Mouse (Mus musculus) neural tube, embryonic 10.5 days (tissue): ENCODE measurements around the gene Birc7.

Source experiments
- DNase-seq: peaks from one replicate; pipeline ENCODE4 v3.0.0-alpha.2; 2017; ENCODE audit warnings: low spot score; ENCODE audit errors: extremely low spot score

Gene Birc7

DNA sequence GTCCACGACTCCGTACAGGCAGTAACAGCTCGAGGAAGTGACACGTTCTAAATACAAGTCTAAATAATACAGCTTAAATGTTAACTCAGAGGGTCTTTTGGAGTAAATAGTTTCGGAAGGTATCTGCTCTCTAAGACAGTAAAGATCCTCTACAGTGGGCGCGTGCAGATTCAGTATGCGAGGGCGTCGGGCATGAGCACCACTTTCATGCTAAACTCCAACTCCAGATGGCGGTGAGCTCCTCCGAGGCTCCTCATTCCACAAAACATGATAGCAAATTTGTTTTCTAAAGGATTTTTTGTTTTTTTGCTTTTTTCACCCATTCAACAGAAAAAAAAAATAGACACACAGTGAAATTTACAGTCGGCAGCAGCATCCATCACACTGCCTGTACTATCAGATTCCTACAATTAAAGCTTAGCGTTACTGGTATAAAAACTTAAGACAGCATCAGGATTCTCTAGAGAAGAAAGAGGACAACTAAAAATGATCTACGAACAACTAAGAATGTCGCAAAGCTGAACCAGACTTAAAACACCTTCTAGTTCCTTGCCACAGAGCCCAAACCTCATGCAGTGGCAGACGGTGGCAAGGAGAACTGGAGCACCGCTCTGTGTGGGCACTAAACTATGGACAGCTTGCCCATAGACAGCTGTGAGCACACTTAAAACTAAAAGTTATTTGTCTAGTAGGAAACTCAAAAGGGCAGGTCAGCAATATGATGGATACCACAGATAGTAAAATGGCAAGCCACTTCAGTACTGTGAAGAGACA, 24.2 kb upstream of the Birc7 start:
- DNase-seq: no peak

DNA sequence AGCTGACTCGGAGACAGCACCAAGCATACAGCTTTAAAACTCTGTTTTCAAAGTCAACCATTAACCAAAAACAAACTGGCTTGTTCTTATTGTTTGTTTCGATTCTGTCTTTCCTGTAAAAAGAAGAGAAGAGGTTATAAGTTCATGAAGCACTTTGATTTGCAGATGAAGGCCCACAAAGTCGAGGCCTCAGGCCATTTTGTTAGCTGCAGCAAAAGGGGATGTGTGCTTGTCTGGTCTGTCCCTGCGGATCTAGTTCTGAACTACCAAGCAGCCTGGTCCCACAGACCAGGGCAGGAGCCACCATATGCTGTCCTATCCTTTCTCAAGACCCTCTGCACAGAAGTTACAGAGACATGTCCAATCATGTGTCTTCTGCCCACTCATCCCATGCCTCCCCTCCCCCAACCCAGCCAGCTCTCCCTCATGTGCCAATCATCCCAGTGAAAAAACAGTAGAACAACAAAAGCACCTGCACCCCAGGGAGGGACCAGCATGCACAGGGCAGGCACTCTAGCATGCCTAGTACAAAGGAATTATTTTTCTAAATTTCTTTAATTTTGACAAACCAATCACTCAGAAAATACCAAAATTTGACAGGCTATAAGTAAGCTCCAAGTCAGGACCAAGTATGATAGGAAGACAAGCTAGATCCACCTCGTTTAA, 23.1 kb upstream of the Birc7 start:
- no peak for DNase-seq

DNA sequence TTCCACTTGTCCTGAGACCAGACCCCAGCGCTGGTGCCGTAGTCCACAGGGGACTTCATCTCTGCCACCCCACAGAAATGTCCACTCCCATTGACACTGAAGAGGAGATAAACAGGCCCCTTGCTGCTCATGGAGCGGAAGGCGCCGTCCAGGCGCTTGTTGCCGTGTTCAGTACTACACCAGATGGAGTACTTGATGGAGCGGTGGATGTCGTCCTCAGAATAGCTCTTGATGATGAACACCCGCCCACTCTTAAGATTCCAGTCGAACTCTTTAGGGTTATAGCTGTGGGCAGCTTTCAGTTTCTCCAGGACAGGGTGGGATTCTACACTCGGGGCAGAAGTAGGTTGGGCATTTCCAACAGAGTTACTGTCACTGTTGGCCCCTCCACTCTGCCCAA, 17.9 kb upstream of the Birc7 start:
- DNase-seq: no peak

DNA sequence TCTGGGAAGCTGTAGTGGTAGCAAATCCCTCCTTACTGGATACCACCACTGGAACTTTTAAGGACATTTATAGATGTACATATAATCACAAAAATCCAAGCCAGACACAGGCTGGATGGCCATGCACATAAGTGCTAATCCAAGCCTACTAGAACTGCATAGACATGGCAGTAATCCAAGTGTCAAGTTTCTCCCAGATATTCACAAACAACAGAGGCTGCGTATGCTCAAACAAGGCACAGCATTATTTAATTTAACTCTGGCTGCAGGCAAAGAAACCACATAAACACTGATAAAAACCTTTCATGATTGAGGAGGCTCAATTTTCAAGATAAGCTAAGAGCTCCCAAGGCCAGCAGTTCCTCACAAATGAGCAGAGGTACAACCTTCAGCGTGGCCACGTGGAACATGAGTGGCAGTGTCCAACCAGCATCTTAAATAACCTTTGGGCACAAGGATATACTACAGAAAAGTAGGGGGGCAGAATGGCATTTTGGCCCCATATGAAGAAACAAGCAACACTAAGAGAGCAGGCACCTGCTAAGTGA, 12.9 kb upstream of the Birc7 start:
- no peak for DNase-seq

DNA sequence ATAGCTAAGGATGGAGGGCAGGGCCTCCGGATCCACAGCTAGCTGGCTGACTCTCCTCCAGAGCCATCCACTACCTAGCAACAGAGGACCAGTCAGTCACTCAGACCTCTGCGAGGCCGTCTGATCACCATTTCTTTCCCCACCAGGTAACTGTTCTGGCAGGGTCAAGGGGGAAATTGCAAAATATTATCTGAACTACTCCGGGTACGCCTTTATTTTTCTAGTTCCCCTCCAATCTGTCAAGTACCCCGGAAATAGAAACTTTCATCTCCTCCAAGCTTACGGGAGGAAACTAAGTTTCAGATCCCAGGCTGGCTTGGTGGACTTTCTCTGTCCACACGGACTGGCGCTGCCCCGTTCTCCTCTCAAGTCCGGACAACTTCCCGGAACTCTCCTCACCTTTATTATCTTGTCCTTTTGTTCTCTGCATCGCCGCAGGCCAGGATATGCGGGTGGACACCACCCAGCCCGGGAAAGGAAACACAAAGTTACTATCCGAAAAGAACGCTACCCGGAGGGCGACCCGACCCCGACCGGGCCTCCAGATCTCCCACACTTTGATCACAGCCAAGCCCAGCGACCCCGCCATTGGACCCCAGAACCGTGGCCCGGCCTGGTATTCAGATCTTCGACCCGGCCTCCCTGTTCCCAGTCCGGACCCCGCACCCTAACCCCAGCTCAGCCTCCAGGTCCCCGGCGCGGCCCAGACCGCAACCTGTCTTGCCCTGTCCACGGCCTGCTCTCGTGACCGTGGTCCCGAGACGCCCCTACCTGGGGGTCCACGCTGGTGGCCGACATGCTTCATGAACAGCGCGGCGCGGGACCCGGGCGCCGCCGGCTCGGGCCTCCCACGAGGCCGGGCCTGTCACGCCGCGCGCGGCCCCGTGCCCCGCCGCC, 8.7 kb upstream of the Birc7 start:
- DNase-seq: peak; percentile 20

DNA sequence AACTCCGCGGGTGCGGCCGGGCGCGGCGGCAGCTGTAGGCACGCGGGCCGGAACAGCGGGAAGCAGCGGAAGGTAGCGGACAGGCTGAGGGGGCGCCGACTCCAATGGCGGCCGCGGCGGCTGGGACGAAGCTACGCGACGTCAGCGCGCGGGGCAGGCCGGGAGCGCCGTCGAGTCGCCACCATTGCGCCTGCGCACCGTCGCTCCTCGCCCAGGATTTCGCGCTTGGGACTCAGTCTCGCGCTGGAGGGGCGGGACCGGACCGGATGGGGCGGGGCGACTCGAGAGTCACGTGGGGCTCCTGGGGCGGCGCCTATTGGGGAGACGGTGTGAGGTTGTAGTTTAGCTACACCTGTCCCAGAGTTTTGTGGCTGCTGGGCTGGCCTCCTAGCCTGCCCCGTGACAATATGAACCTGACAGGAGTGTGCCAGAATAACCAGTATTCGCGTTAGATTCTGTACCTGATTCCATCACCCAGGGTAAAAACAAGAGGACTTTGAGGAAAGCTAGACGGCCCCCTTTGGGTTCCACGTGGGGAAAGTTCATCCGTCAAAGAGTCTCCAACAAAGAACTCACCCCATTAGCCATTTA, 7.9 kb upstream of the Birc7 start, which contains the start of gene Ythdf1:
Gene Ythdf1, minus strand, starts transcription at position 140 of the 591 bp plus-strand sequence.
- peak; percentile 99 for DNase-seq

DNA sequence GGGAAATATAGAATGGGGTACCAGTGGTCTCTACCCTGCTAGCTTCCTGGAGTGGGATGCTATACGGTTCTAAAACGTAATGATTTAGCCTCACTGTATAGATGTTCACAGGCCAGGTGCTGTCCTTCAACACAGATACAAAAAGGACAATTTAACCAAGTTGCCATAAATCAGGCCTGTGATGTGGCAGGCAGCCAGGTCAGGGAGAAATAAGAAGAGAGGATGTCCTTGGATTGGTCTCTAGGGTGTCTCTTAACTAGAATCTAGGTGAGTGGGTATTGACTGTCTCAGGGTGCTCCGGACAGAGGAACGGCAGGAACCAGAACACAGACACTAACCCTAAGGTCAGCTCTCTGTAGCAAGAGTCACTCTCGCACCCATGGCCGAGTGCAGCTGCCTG, 6.1 kb upstream of the Birc7 start:
- no peak for DNase-seq

DNA sequence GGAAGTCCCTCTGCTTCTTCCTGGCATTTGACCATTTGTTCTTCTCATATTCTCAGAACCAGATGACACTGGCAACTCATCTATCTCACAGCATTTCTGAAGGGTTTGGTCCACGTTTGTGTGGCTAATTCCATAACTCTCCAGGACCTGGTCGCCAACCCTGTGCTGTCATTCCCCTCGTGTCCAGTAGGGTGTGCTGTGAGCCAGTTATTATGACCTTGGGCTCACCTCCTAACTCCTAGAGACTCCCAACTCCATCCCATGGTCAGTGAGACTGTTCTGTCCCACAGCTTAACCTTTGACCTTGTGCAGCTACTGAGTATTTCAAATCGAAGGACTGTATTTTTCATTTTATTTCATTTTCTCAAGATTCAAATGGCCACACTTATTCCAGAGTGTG, 3.6 kb upstream of the Birc7 start:
- DNase-seq: peak; percentile 84

DNA sequence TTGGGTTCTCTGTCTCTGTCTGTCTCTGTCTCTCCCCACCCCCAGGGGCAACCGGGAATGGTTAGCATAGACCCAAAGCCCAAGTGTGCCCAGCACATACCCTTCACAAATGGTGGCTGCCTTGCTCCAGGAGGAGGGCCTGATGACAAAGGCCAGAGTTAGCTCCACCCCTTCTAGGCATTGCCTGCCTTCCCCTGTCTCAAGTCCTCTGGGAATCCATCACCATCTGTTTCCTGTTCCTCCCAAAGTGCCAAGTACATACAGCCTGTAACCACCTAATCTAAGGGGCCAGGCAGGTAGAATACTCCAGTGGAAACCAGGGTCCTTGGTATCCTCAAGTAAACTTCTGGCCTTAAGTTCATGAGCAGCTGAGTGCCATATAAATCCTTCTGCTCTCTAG, 3.6 kb downstream of the Birc7 start:
- DNase-seq: no peak

DNA sequence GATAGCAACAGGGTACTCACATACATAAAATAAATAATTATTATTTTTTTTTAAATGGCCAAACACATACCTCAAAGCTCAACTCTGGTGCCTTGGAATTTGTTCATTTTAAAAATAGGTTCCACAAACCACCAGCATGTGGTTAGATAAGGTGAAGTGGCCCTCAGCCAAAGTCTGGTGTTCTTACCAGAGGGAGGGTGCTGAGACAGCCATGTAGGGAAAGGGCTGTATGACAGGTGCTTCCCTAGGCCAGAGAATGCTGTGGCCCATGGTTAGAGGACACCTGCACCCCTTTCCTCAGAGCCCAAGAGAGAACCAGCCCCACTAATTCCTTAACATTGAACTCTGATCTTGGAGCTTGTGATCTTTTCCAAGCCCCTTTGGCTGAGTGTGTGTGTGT, 11.4 kb downstream of the Birc7 start:
- no peak for DNase-seq

DNA sequence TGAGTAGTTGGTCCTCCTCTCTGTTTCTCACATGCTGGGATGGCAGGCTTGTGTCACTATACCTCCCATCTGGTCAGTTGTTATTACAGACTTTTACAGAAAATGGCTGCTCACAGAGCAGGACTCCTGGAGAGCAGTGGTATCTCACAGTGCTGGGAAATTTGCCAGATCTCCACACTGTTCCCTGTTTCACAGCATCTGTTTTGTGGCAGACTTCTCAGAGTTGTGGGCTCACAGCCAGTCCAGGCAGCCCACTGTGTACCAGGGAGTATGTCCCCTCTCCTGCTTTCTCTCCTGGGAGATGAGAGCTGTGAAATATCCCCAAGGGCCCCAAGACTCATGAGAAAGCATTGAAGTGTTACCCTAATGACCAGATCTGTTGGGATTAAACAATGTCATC, 13.0 kb downstream of the Birc7 start:
- DNase-seq: no peak

DNA sequence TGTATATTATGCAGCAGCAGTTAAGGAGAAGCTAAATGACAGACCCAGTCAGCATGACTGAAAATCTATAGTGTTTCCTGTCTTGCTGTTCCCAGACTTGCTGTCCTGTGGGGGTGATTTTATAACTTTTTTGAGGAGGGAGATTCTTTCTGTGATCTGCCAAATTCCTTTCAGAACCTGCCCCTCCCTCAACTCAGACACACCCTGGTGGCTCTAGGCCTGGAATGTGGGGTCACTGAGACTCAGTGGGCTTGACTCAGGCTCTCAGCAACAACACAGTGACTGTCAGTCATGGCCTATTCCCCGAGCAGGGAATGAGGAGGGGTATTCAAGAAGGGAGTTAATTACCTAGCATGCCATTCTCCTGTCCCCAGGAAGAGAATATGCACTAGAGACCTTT, 21.1 kb downstream of the Birc7 start:
- no peak for DNase-seq

DNA sequence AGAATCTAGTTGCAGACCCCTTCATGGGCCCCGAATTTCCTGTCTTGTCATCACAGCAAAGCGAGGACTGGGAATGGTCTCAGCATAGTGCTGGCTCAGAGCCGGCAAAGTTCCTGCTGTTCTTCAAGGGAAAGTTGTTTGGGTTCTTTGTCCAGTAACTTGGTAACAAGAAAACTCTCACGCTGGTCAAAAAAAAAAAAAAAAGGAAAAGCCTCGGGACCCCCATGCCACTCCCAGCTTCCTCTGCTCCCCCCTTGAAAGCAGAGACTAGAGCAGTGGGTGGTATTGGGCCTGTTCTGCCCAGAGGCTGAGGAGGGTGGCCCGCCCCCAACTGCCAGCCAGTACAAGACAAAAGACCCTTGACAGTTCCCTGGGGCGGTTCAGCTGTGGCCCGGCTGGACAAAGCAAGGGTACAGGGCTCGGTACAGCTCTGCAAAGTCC, 23.9 kb downstream of the Birc7 start:
- no peak for DNase-seq

DNA sequence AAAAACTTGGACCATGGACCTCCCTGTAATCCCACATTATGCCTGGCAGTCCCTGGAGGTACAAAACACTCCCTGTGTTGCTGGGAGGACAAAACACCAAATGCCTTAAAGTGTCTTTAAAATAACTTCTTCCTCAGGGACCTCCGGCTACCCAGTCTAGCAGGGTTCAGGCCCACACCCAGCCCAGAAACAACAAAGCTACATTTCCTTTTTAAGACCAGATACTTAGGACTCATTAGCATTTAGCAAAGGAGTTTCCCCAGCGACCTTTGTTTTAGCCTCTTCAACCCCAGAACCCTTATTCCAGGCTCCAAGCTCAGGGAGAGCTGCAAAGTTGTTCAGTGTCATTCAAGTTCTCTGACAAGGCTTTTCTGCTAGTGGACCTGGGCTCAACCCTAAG, 24.8 kb downstream of the Birc7 start:
- DNase-seq: no peak

DNA sequence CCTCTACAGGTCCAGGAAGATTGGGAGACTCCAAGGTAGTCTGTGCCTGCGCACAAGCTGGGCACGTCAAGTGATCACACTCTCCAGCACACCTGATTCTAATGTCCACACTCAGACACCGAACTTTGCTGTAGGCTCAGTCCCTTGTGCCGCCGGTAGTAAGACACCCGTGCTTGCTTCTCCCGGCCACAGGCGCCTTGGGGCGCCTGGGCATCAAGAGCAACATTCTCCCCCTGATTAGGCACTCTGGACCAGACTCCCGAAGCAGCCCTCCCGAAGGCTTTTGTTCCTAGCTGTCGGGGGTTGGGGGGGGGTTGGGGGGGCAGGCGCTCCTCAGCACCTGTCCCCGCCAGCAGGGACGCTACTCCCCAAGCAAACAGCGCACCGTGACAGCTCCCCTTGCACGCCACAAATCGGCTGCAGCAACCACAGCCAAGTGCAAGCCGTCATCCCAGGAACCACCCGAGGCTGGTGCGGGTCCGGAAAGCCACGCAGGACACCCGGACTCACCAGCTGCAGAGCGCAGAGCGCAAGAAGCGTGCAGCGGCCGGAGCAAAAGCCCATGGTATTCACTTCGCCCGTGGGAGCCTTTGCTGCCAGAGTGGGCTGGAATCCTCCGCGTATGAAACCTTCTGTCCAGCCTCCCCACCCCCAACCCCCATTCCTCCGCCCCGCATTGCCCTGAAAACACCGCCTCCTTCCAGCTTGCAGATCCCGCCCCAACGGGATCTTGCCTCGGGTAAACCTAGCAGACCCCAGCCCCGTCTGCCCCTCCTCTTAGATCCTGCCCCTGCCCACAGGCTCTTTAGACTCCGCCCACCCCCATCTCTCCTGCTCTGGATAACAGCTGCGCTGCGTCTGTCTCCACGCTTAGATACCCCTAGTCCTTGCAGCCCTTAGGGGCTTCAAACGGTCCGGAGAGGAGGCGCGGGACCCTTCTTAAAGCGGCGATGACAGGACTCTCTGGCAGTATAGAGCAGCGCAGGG, 25.5 kb downstream of the Birc7 start, which contains the start of gene Nkain4:
Gene Nkain4, minus strand, starts transcription at position 639 of the 987 bp plus-strand sequence.
- DNase-seq: peak; percentile 80

DNA sequence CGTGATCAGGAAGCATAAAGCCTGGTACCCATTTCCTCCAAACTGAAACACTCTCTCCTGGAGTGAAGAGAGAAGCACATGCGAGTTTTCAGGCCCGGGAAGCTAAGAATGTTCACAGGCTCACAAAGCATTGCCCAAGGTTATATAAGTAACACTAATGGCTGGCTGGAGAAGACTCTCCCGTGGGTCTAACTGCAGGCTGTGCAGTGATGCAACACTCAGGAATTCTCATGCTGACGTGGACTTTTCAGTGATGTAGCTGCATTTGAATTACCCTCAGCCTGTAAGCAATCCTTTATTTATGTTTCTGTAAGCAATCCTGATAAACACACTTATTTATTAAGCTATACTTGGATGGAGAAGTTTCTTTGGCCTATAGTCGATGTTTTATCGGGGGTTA, 30.8 kb downstream of the Birc7 start:
- no peak for DNase-seq

DNA sequence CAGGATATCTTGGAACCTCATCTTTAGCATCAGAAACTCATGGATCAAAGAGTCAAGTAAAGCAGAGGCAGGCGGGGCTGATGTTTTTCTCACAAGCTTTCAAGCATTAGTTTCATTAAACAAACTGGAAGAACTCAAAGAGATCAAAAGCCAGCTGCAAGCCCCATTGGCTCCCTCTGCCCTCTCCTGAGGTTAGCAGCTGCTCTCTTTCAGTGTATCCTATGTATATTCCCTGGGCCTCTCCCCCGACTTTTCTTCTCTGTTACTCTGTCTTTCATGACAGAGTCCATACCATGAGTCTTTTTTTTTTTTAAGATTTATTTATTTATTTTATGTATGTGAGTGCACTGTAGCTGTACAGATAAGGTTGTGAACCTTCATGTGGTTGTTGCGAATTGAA, 31.4 kb downstream of the Birc7 start:
- DNase-seq: no peak

DNA sequence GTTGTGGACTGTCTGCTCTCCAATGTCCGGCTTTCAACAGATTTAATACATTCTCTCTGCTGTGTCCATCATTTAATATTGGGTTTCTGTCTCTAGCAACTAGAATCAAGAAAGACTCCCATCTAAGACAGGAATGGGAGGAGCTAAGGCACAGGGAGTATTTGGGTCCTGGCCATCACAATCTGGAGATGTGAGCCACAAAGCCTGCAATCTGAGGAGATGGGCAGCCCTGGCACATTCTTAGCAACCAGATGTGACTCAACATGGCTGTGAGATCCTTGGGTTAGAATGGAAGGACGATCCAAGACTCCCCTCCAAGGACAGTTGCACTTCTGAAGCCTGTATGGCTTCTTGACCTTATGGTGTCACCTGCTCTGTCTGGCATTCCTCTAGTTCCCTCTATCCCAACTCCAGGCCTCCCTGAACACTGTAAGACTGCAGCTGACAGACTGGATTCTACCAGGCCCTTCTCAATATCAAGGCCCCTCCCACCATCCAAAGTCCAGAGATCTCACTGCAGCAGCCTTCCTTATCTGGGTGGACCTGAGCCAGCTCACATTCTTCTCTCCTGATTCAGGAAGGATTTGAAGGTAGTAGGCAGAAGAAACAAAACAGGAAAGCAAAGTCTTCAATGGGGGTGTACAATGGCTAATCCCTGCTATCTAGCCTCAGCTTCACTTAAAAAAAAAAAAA, 33.9 kb downstream of the Birc7 start:
- DNase-seq: no peak

DNA sequence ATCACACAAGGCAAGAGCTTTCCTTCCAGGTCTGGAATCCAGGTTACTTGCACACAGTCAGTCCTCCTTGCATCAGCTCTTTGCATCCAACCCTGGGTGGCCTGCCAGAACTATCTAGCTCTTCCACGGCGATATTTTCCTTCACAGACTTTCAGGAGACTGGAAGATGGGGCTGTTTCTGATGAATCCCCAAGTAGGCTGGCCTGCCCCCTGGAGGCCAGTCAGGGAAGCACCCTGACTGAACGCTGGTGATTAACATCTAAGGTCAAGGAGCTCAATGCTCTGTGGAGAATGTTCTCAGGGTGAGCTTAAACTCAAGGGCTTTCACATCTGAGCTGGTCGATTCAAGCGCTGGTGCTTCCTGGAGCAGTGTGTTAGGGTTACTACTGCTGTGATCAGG, 35.1 kb downstream of the Birc7 start:
- peak; percentile 78 for DNase-seq
